Mouse (Mus musculus): Measurements from ENCODE around the gene Sema7a. TPM values are rescaled to one million over a fixed set of nuclear protein-coding genes. Genes with fewer than 3 reads are reported as not detected.

Gene Sema7a
- total and polyA plus RNA-seq, 3 experiments: 0.03 TPM; not detected in 2

DNA sequence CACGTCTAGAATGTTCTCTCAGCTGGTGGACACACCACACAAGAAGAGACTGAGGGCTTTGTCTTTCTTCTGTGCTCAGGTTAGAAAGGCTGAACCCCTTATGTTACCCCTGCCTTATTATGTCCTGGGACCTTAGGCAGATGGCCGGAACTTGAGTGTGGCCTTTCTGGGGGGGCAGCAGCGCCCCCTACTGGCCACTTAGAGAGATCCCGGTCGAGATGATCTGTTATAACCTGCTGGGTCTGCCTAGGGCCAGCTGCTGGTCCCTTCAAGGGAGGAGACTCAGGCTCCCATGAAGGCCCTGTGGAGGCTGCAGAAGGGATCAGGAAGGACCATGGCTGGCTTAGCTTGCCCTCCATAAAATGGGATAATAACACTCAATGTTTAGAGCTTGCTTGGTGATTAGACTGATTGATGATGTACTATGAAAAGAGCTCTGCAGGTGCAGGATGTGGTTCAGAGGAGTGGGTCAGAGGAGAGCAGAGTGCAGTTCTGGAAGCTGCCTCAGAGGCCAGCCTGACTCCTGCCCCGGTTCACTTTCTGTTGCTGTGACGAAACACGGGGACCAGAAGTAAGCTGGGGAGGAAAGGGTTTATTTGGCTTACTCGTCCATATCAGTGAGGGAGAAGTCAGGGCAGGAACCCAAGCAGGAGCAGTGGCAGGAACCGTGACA lies 50.7 kb downstream of the Sema7a start:
- no peaks in the 10 kb centered on the region for H3K9me3 ChIP-seq (replicated peaks; ENCODE audit: insufficient read depth, low read length)
- no peaks in the 10 kb centered on the region for H3K4me1 ChIP-seq (ENCODE audit: control insufficient read depth in 1 of 2, insufficient read depth in 2 of 2, low read length in 2 of 2)
- peaks cover 0 to 5% of the 10 kb centered on the region in 2 experiments; a peak in 2 of 4 replicates for H3K27me3 ChIP-seq (ENCODE audit: control insufficient read depth in 1 of 2, insufficient read depth in 2 of 2, low read length in 2 of 2)
- no peak overlapping the region for H3K4me3 ChIP-seq (ENCODE audit: control insufficient read depth in 1 of 2, insufficient read depth in 1 of 2, low read depth in 2 of 2, low read length in 2 of 2)
- TF ChIP-seq SMC3 (IDR thresholded peaks at IDR 0.05; ENCODE audit: low read depth, low read length) (peak; percentile 67), RAD21 (IDR thresholded peaks at IDR 0.05; ENCODE audit: low read depth, low read length) (peak; percentile 67), USF2 (IDR thresholded peaks at IDR 0.05; ENCODE audit: borderline replicate concordance in 1 of 2, insufficient read depth in 1 of 2, low read depth in 1 of 2, low read length in 2 of 2) (no peak), BHLHE40 (IDR thresholded peaks at IDR 0.05; ENCODE audit: borderline replicate concordance, low read depth, low read length) (no peak), MAFK (IDR thresholded peaks at IDR 0.05; ENCODE audit: borderline replicate concordance, low read depth, low read length) (no peak), ZC3H11A (IDR thresholded peaks at IDR 0.05; ENCODE audit: low read depth, low read length) (peak; percentile 41), MAX (IDR thresholded peaks at IDR 0.05; ENCODE audit: low read length) (no peak), CTCF (IDR thresholded peaks at IDR 0.05 in 2 of 3, conservative IDR thresholded peaks at IDR 0.05 in 1 of 3; ENCODE audit: control insufficient read depth in 1 of 3, insufficient read depth in 1 of 3, low read depth in 2 of 3, low read length in 3 of 3, poor library complexity in 1 of 3, severe bottlenecking in 1 of 3) (peak; percentile 76 to 95 (median 83))
- H3K27ac ChIP-seq (ENCODE audit: control insufficient read depth, low read depth, low read length): no peak overlapping the region
- no peak overlapping the region for H3K9ac ChIP-seq (ENCODE audit: control insufficient read depth, low read depth, low read length, poor library complexity, severe bottlenecking)
- DNase-seq (ENCODE audit: low read depth, low spot score): peak; percentile 49
- H3K36me3 ChIP-seq (ENCODE audit: control insufficient read depth in 1 of 2, insufficient read depth in 2 of 2, low read length in 2 of 2): no peaks in the 10 kb centered on the region
- H3K79me2 ChIP-seq (ENCODE audit: control insufficient read depth, insufficient read depth, low read length, poor library complexity): no peaks in the 10 kb centered on the region

DNA sequence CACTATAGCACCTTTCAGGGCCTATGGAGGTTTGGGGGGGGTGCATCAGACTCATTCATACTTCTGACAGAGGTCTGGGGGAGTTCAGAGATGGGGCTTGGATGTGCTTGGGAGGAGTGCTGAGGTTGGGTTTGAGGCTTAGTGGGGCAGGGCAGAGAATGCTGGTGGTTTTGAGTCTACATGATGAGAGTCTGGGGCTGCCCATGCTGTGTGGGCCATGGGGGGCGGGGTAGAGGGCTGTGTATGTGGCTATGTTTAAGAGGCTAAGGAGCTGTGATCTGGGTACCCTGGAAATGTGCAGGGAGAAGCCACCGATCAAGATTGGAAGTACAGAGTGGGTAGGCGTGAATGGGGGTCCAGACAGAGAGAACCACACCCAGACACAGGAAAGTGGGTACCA lies 52.1 kb downstream of the Sema7a start:
- Histone ChIP-seq H3K36me3 (ENCODE audit: control insufficient read depth in 1 of 2, insufficient read depth in 2 of 2, low read length in 2 of 2) (no peaks in the 10 kb centered on the region), H3K27ac (ENCODE audit: control insufficient read depth, low read depth, low read length) (no peak overlapping the region), H3K27me3 (ENCODE audit: control insufficient read depth in 1 of 2, insufficient read depth in 2 of 2, low read length in 2 of 2) (peaks cover 3 to 8% of the 10 kb centered on the region in 2 experiments; a peak in 3 of 4 replicates), H3K4me1 (ENCODE audit: control insufficient read depth in 1 of 2, insufficient read depth in 2 of 2, low read length in 2 of 2) (no peaks in the 10 kb centered on the region), H3K4me3 (ENCODE audit: control insufficient read depth in 1 of 2, insufficient read depth in 1 of 2, low read depth in 2 of 2, low read length in 2 of 2) (no peak overlapping the region), H3K9me3 (replicated peaks; ENCODE audit: insufficient read depth, low read length) (no peaks in the 10 kb centered on the region), H3K79me2 (ENCODE audit: control insufficient read depth, insufficient read depth, low read length, poor library complexity) (no peaks in the 10 kb centered on the region), H3K9ac (ENCODE audit: control insufficient read depth, low read depth, low read length, poor library complexity, severe bottlenecking) (no peak overlapping the region)
- no peak for DNase-seq (ENCODE audit: low read depth, low spot score)
- TF ChIP-seq ZMIZ1 (IDR thresholded peaks at IDR 0.05; ENCODE audit: low read depth, low read length) (no peak), ZNF384 (IDR thresholded peaks at IDR 0.05; ENCODE audit: low read depth, low read length) (no peak), ETS1 (IDR thresholded peaks at IDR 0.05; ENCODE audit: low read depth, low read length) (no peak), TBP (IDR thresholded peaks at IDR 0.05; ENCODE audit: low read depth, low read length) (no peak), RAD21 (IDR thresholded peaks at IDR 0.05; ENCODE audit: low read depth, low read length) (no peak), CHD1 (IDR thresholded peaks at IDR 0.05; ENCODE audit: low read depth, low read length) (no peak), KAT2A (conservative IDR thresholded peaks at IDR 0.05; ENCODE audit: low read depth, low read length) (no peak), MAZ (IDR thresholded peaks at IDR 0.05; ENCODE audit: low read depth, low read length) (no peak), CHD2 (IDR thresholded peaks at IDR 0.05; ENCODE audit: low read length) (no peak), ZC3H11A (IDR thresholded peaks at IDR 0.05; ENCODE audit: low read depth, low read length) (no peak), E2F4 (IDR thresholded peaks at IDR 0.05; ENCODE audit: borderline replicate concordance, low read depth, low read length) (no peak), TCF12 (IDR thresholded peaks at IDR 0.05; ENCODE audit: low read depth, low read length) (no peak), TAL1 (IDR thresholded peaks at IDR 0.05; ENCODE audit: low read length) (no peak), SMC3 (IDR thresholded peaks at IDR 0.05; ENCODE audit: low read depth, low read length) (no peak), RCOR1 (IDR thresholded peaks at IDR 0.05; ENCODE audit: low read depth, low read length) (no peak), BHLHE40 (IDR thresholded peaks at IDR 0.05; ENCODE audit: borderline replicate concordance, low read depth, low read length) (no peak), CTCF (IDR thresholded peaks at IDR 0.05 in 2 of 3, conservative IDR thresholded peaks at IDR 0.05 in 1 of 3; ENCODE audit: control insufficient read depth in 1 of 3, insufficient read depth in 1 of 3, low read depth in 2 of 3, low read length in 3 of 3, poor library complexity in 1 of 3, severe bottlenecking in 1 of 3) (no peak), MAX (IDR thresholded peaks at IDR 0.05; ENCODE audit: low read length) (no peak), NELFE (IDR thresholded peaks at IDR 0.05; ENCODE audit: low read depth, low read length) (no peak), ELF1 (IDR thresholded peaks at IDR 0.05; ENCODE audit: low read depth, low read length) (no peak)

All from MEL (cell line).